Mouse (Mus musculus): ENCODE measurements around the gene Bag5. TPM values are rescaled to one million over a fixed set of nuclear protein-coding genes. Genes with fewer than 3 reads are reported as not detected.

The Bag5 gene
- total and polyA plus RNA-seq, 2 experiments from 2014 or later = 22.7 to 64.3 TPM

- peaks cover 23% of the 10 kb centered on the region for H3K4me1 ChIP-seq (ENCODE audit: insufficient read depth, low read length)
- no peak for ATAC-seq
- no peaks in the 10 kb centered on the region for H3K9me3 ChIP-seq (ENCODE audit: low read length)
- peak overlapping the region; percentile 97 for H3K27ac ChIP-seq
- no peak for TF ChIP-seq CTCF (IDR thresholded peaks at IDR 0.05; ENCODE audit: low read depth)
- peak overlapping the region; percentile 85 for H3K4me3 ChIP-seq (ENCODE audit: low read length)
- 0 out of 2 replicates have a peak, but pooled peaks cover under 1% of the 10 kb centered on the region for H3K36me3 ChIP-seq (ENCODE audit: insufficient read depth, low read length)
- H3K27me3 ChIP-seq (ENCODE audit: insufficient read depth, low read length) = no peaks in the 10 kb centered on the region
- peak overlapping the region; percentile 77 for H3K4me2 ChIP-seq (ENCODE audit: low read depth, low read length)
- 11% methylated on average over 12 of the region's 12 CpGs for WGBS
- H3K9ac ChIP-seq (replicated peaks; ENCODE audit: low read length) = peak overlapping the region; percentile 97
- no peak for DNase-seq (ENCODE audit: low spot score)
Observed at GRCm38 (mm10) chr12:111672581-111672980, 40.5 kb downstream of the Bag5 start.

GRCm38 (mm10) chr12:111672176-111672575, 40.9 kb downstream of the Bag5 start, which contains the start of gene Ckb:
TSS of gene Ckb (minus strand) at chr12:111672338.
- peaks cover 19% of the 10 kb centered on the region for H3K4me1 ChIP-seq (ENCODE audit: insufficient read depth, low read length)
- WGBS = 0% methylated on average over 31 of the region's 31 CpGs
- no peak for TF ChIP-seq CTCF (IDR thresholded peaks at IDR 0.05; ENCODE audit: low read depth)

GRCm38 (mm10) chr12:111671431-111671902, 41.6 kb downstream of the Bag5 start:
- peak overlapping the region; percentile 97 for H3K9ac ChIP-seq (replicated peaks; ENCODE audit: low read length)
- H3K4me1 ChIP-seq (ENCODE audit: insufficient read depth, low read length) = peaks cover 17% of the 10 kb centered on the region
- no peaks in the 10 kb centered on the region for H3K27me3 ChIP-seq (ENCODE audit: insufficient read depth, low read length)
- peak; percentile 50 for ATAC-seq
- H3K4me3 ChIP-seq (ENCODE audit: low read length) = peak overlapping the region; percentile 85
- H3K4me2 ChIP-seq (ENCODE audit: low read depth, low read length) = peak overlapping the region; percentile 77
- DNase-seq (ENCODE audit: low spot score) = peak; percentile 80
- H3K36me3 ChIP-seq (ENCODE audit: insufficient read depth, low read length) = 0 out of 2 replicates have a peak, but pooled peaks cover 5% of the 10 kb centered on the region
- H3K27ac ChIP-seq = peak overlapping the region; percentile 97
- WGBS = under 1% methylated on average over 34 of the region's 34 CpGs
- no peaks in the 10 kb centered on the region for H3K9me3 ChIP-seq (ENCODE audit: low read length)
- TF ChIP-seq CTCF (IDR thresholded peaks at IDR 0.05; ENCODE audit: low read depth) = no peak

More at GRCm38 (mm10) chr12:111672176-111672575, 40.9 kb downstream of the Bag5 start, which contains the start of gene Ckb:
- Histone ChIP-seq H3K27me3 (ENCODE audit: insufficient read depth, low read length) (no peaks in the 10 kb centered on the region), H3K4me2 (ENCODE audit: low read depth, low read length) (peak within 1 kb of the TSS; percentile 77), H3K36me3 (ENCODE audit: insufficient read depth, low read length) (0 out of 2 replicates have a peak, but pooled peaks cover 5% of the 10 kb centered on the region), H3K9ac (replicated peaks; ENCODE audit: low read length) (peak within 1 kb of the TSS; percentile 97), H3K27ac (peak within 1 kb of the TSS; percentile 97), H3K9me3 (ENCODE audit: low read length) (no peaks in the 10 kb centered on the region), H3K4me3 (ENCODE audit: low read length) (peak within 1 kb of the TSS; percentile 85)
- DNase-seq (ENCODE audit: low spot score) (peak; percentile 96), ATAC-seq (peak; percentile 88)

GRCm38 (mm10) chr12:111670976-111671375, 42.1 kb downstream of the Bag5 start:
- Histone ChIP-seq H3K9me3 (ENCODE audit: low read length) (no peaks in the 10 kb centered on the region), H3K4me2 (ENCODE audit: low read depth, low read length) (peak overlapping the region; percentile 77), H3K27ac (peak overlapping the region; percentile 97), H3K36me3 (ENCODE audit: insufficient read depth, low read length) (0 out of 2 replicates have a peak, but pooled peaks cover 5% of the 10 kb centered on the region), H3K27me3 (ENCODE audit: insufficient read depth, low read length) (no peaks in the 10 kb centered on the region), H3K4me1 (ENCODE audit: insufficient read depth, low read length) (peaks cover 17% of the 10 kb centered on the region), H3K9ac (replicated peaks; ENCODE audit: low read length) (peak overlapping the region; percentile 97), H3K4me3 (ENCODE audit: low read length) (peak overlapping the region; percentile 85)
- peak; percentile 43 for DNase-seq (ENCODE audit: low spot score)
- 0 out of 2 replicates have a peak, but pooled peaks have one; percentile 0 for ATAC-seq
- TF ChIP-seq CTCF (IDR thresholded peaks at IDR 0.05; ENCODE audit: low read depth) = no peak
- WGBS = 1% methylated on average over 35 of the region's 35 CpGs

- H3K4me2 ChIP-seq (ENCODE audit: low read depth, low read length) = peak overlapping the region; percentile 77
- DNase-seq (ENCODE audit: low spot score) = peak; percentile 46
- H3K27me3 ChIP-seq (ENCODE audit: insufficient read depth, low read length) = no peaks in the 10 kb centered on the region
- H3K9ac ChIP-seq (replicated peaks; ENCODE audit: low read length) = peak overlapping the region; percentile 97
- 0 out of 2 replicates have a peak, but pooled peaks cover 5% of the 10 kb centered on the region for H3K36me3 ChIP-seq (ENCODE audit: insufficient read depth, low read length)
- 4% methylated on average over 29 of the region's 29 CpGs for WGBS
- peak overlapping the region; percentile 85 for H3K4me3 ChIP-seq (ENCODE audit: low read length)
- no peak for TF ChIP-seq CTCF (IDR thresholded peaks at IDR 0.05; ENCODE audit: low read depth)
- H3K4me1 ChIP-seq (ENCODE audit: insufficient read depth, low read length) = peaks cover 17% of the 10 kb centered on the region
- H3K9me3 ChIP-seq (ENCODE audit: low read length) = no peaks in the 10 kb centered on the region
- no peak for ATAC-seq
- H3K27ac ChIP-seq = peak overlapping the region; percentile 97; the same call in 1 of the 2 replicates
Observed at GRCm38 (mm10) chr12:111670371-111670971, 42.6 kb downstream of the Bag5 start.

- WGBS = 29% methylated on average over 8 of the region's 8 CpGs
- no peaks in the 10 kb centered on the region for H3K27me3 ChIP-seq (ENCODE audit: insufficient read depth, low read length)
- no peak for DNase-seq (ENCODE audit: low spot score)
- TF ChIP-seq CTCF (IDR thresholded peaks at IDR 0.05; ENCODE audit: low read depth) = no peak
- peak overlapping the region; percentile 77 for H3K4me2 ChIP-seq (ENCODE audit: low read depth, low read length)
- 0 out of 2 replicates have a peak, but pooled peaks cover 5% of the 10 kb centered on the region for H3K36me3 ChIP-seq (ENCODE audit: insufficient read depth, low read length)
- H3K27ac ChIP-seq = peak overlapping the region; percentile 71; the same call in 1 of the 2 replicates
- H3K4me1 ChIP-seq (ENCODE audit: insufficient read depth, low read length) = peaks cover 17% of the 10 kb centered on the region
- H3K9me3 ChIP-seq (ENCODE audit: low read length) = no peaks in the 10 kb centered on the region
- ATAC-seq = no peak
- peak overlapping the region; percentile 97 for H3K9ac ChIP-seq (replicated peaks; ENCODE audit: low read length)
- H3K4me3 ChIP-seq (ENCODE audit: low read length) = peak overlapping the region; percentile 85
Observed at GRCm38 (mm10) chr12:111669961-111670360, 43.1 kb downstream of the Bag5 start.
